Mouse (Mus musculus) 416B (cell line): ENCODE measurements at regions not wholly inside any gene's neighbourhood (a gene's known extent, or its start where the extent isn't known, plus 50 kb on each side); places are given as distances from the start of the nearest gene placed in this dataset.

ENCODE experiments used
- DNase-seq: peaks from one replicate; pipeline ENCODE4 v3.0.0; 2011; ENCODE audit warnings: low read depth

DNA sequence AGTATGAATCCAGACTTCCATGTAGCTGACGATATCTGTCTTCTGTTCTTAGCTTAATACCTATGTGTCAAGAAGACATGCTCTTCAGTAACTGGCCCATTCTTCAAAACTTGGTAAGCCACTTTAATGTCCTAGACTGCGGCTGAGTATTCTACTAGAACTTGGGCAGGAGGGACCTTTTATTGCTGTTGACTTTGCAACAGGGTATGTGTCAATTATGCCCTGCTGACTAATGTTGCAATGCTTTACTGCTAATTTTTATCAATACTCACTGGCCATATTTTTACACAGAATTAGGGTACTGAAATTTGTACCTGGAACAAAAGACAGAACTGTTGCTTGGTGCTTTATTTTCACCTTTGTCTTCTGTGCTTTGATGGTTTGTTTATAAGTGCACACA is 746.9 kb downstream of the Ppargc1a start:
- DNase-seq = no peak

DNA sequence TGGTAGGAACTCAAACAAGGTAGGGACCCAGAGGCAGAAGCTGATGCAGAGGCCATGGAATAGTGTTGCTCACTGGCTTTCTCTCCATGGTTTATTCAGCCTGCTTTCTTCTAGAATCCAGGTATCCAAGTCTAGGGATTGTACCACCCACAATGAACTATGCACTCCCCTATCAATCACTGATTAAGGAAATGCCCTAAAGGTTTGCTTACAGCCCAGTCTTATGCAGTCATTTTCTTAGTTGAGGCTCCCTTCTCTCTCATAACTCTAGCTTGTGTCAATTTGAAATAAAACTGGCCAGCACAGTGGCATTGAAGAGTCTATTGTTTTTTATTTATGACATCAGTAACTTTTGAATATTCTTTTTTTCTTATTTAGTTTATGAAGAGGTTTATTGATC is 747.6 kb downstream of the Ppargc1a start:
- no peak for DNase-seq

GRCm38 (mm10) chr5:50795310-50795709 is 736.5 kb upstream of the Adgra3 start:
- no peak for DNase-seq

DNA sequence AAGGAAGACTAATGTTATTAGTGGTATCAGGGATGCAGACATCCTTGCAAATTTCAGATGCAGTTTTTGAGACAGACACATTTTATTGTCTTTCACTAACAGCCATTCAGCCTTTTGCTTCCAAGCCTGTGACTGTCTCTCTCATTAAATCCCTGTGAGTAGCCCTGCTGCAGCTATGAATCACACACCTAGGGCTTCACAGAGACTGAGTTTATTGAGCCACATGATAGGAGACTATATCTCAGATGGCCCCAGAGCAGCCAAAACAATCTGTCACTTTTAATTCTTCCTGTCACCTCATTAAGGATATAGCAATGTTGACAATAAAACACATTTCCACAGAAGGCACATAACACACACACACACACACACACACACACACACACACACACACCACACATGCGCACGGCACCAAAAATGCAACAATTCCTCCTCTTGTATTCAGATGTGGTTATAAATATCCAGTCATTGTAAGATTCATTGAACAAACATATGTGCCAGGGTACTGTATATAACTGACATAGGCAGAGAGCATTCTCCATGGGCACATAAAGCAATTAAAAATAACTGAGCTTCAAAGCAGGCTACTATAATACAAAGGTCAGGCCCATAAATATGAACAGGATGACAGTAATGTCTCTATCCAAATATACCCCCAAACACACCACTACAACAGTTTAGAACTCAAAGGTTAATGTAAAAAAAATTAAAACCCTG is 735.8 kb upstream of the Adgra3 start:
- DNase-seq = no peak

- DNase-seq = no peak
Measured at GRCm38 (mm10) chr5:50793558-50793957, 734.8 kb upstream of the Adgra3 start.

DNA sequence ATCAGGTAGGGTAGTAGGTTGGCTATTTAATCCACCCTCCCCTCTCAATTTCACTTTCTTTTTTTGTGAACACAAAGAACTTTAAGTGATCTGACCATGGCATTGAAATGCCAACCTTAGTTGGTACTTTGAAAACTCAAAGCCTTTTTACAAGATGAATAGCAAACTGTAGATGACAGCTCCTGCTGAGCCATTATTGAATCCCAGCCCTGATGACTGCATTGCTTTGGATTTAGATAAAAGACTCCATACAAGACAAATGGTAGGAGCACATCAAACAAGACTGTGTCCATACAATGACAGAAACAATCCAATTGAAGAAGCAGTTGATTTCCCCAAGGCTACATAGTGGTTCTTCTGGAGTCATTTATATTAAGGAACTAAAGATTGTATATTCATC is 726.5 kb upstream of the Adgra3 start:
- DNase-seq = no peak

DNA sequence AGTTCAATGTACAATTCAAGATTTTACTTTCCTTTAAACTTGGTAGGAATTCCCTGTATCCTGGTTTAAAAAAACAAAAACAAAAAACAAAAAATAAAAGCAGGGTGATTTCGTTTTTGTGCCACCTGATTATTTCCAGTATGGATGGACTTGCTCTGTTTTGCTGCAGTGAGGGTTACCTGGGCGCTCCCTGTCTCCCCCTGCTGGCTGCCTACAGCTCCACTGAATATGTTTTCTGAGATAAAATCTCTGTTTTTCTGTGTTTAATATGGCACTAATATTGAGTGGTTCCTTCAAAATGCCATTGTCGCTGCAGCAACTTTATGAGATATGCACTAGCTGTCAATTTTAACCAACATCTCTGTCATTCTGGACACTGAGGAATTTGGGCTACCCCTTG is 720.3 kb upstream of the Adgra3 start:
- peak; percentile 16 for DNase-seq

DNA sequence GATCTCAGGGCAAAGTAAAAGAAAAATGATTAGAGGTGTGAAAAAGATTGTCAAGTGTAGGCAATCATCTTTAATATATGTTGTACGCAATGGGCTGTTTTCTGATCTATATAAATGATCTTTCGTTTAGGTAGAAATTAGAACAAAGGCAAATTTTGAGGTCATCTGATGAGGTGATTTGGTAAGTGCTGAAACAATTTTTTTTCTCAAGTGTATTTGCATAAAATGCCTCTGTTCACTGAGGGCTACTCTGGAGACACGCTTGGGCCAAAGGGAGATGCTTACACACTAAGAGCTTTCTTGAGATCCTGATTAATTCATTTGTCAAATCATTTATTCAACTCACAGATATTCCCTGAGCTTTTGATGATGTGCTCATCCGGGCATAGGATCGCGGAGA is 719.4 kb upstream of the Adgra3 start:
- DNase-seq = no peak

DNA sequence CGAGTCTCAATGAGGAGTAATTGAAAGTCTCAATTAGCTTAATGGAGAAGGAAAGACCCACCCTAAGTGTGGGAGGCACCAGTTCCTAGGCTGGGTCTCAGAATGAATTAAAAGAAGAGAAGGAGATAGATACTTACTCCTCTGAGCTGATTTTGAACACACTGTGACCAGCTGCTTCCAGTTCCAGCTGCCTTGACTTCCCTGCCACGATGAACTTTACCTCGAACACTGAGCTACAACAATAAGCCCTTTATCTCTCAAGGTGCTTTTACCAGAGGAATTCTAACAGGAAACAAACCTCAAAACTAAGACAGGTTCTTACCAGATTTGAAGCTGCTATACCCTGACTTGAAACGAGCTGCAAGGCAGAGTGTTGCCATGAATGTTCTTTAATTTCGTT is 703.5 kb upstream of the Adgra3 start:
- no peak for DNase-seq

DNA sequence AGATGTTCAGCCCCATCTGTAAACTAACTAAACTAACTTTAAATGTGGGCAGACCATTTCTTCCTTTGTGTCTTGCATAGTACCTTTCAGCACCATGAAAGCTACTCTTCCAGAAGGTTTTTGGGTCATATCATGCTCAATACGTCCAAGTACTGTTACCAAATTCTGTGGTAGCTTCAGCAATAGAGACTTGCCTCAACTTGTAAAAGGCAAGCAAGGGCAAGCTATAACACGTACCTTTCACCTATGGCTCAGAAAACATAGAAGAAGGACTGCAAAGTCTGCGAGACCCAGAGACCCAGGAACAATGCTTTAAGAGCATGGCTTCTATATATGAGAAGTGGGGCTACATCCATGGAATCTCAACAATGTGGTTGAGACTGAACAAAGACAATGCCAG is 701.6 kb upstream of the Adgra3 start:
- no peak for DNase-seq

DNA sequence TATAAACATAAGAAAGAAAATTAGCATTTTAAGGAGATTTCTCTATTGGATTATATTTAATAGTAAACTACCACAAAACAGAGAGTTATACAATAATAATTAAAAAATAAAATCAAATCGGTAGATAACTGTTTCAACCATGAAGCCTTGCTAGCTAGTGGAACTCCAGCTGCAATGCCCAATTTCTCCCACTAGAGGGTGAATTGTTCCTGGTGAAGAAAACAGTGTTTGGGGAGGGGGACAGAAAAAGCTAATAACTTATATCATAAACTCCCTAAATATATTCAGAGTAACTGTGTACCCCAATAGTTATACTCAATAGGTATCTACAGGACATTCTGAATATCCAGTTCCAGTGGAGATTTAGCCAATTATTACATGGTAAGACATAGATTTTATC is 694.0 kb upstream of the Adgra3 start:
- DNase-seq = peak; percentile 8

DNA sequence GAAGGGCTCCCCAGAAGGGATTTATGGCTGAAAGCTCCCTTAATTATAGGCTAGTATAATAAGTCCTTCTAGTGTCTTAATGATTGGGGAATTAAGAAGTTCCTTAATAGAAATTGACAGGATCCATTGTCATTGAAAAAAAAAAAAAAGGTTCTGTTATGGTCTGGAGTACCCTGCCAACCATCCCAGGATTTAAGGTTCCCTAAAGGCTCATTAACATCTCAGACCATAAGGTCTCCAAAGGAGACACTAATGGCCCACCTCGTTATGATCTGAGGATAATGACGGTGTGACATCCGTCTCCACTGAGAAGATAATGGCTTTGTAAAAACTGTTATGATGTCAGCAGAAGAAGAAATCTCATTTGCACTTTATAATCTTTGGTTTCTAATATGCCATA is 692.6 kb upstream of the Adgra3 start:
- no peak for DNase-seq

- no peak for DNase-seq
Measured at GRCm38 (mm10) chr5:50743030-50743429, 684.2 kb upstream of the Adgra3 start.

DNA sequence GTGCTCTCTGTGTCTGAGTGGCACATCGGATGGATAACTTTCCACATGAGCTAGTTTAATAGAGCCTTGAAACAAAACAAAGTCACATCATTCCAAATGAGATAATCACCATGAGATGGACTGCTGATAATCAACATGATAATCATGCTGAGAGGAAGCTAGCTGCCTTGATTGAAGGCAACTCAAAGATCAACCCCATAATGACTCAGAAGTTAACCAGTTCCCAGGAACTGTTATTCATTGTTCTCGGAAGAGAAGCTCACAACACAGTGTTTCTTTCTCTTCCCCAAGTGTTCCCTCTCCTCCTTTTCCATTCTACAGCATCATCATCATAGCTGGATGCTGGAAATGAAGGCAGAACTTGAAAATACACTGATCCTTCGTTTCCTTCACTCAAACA is 674.9 kb upstream of the Adgra3 start:
- DNase-seq = no peak

- no peak for DNase-seq
Measured at GRCm38 (mm10) chr5:50728337-50729003, 669.7 kb upstream of the Adgra3 start.

- no peak for DNase-seq
Measured at GRCm38 (mm10) chr5:50706945-50707663, 648.3 kb upstream of the Adgra3 start.

DNA sequence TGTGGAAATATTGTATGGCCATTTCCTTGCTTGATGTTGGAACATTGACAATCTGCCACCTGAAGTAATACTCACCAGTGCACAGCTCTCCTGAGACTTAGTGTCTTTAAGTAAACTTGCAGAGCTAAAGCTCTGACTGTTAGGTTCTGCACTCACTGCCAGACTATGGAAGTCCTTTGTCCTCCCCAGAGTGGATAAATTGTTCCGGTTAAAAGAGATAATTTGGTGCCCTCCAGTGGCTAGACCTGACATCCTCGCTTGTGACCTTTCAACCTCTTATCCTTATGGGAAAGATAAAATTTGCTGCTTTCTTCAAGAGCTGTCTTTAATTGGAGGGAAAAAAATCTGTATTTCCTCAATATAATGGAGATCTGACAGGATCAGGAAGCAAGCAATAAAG is 639.3 kb upstream of the Adgra3 start:
- DNase-seq = peak; percentile 17

DNA sequence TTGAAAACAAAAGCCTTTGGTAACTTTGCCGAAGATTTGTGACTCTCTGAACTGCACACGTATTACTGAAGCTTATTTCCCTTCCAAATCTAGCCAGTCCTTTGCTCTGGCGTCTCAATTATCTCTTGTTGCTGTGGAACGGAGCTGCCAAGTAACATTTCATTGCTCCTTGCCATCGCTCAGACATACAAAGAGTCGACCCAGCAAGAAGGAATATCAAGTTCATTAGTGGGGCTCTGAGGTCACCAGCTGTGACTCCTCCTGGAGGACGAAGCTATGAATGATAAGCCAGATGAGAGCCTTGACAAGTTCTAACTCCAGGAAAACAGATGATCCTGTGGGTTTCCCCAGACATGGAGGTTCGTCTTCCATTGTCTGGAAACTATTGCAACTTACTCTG is 638.8 kb upstream of the Adgra3 start:
- DNase-seq = no peak

GRCm38 (mm10) chr5:50688362-50688761 is 629.6 kb upstream of the Adgra3 start:
- DNase-seq = no peak

GRCm38 (mm10) chr5:50683966-50684365 is 625.2 kb upstream of the Adgra3 start:
- DNase-seq = no peak

- DNase-seq = peak; percentile 1
Measured at GRCm38 (mm10) chr5:50636539-50636938, 577.7 kb upstream of the Adgra3 start.

DNA sequence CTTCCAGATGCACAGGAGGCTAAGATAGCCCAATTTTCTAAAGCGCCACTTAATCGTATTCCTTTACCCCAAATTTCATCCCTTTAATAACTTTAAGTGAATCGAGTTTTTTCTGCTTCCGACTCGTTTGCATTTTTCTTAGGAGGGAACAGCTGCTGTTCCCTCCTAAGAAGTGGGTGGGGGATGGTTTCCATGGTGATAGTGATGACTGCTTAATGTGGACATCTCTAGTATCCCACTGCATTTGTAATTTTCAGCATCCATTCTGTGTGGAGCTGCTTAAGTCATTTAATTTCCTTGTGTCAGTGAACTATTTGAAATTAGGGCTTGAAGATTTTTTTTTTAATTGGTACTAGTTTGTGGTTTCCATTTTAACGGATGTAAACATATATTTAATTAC is 567.8 kb upstream of the Adgra3 start:
- no peak for DNase-seq

GRCm38 (mm10) chr5:50624206-50624605 is 565.4 kb upstream of the Adgra3 start:
- DNase-seq = no peak
